8 mouse cellular contexts compared by ENCODE assay signal in genomic region chr9:65196738-65197569, GRCm38 (mm10). TPM values are rescaled to one million over a fixed set of nuclear protein-coding genes. Genes with fewer than 3 reads are reported as not detected.
DNase-seq lines count a peak whose midpoint lies in the region; ATAC-seq and TF ChIP-seq lines count a peak whose summit lies in the region.

No protein-coding gene starts in this region.

- DNase-seq in CD8-positive naive resting alpha-beta T cell, adult 2 months (ENCODE audit: low read depth in 2 of 2, low spot score in 2 of 2) = peak; percentile 94 to 98
- DNase-seq in c-Kit-negative CD71-positive TER-119-positive erythroid progenitor cells, embryonic 14.5 days (ENCODE audit: low read depth, low spot score) = peak; percentile 88
- peak; percentile 95 for DNase-seq in forebrain, embryonic 11.5 days (ENCODE audit: low spot score)
- DNase-seq in kidney, postnatal 25 days = peak; percentile 93 to 96
- DNase-seq in liver, embryonic 14.5 days (ENCODE audit: low read depth in 3 of 3, low spot score in 3 of 3) = peak; percentile 76 to 84 (median 77)
- DNase-seq in neural tube, embryonic 10.5 days (ENCODE audit: extremely low spot score, low spot score) = peak; percentile 90

- H3K36me3 ChIP-seq in forebrain, embryonic 11.5 days (ENCODE audit: control insufficient read depth, insufficient read depth, low read length) = no peaks in the 10 kb centered on the region
- no peaks in the 10 kb centered on the region for H3K36me3 ChIP-seq in heart, embryonic 16.5 days (ENCODE audit: control insufficient read depth, insufficient read depth)
- H3K36me3 ChIP-seq in liver, embryonic 14.5 days (replicated peaks; ENCODE audit: control insufficient read depth, insufficient read depth, low read depth) = no peaks in the 10 kb centered on the region
- no peaks in the 10 kb centered on the region for H3K36me3 ChIP-seq in stomach, embryonic 15.5 days

- H3K9ac ChIP-seq in forebrain, embryonic 11.5 days (ENCODE audit: low read length) = peak overlapping the region; percentile 43; the same call in 1 of the 2 replicates
- H3K9ac ChIP-seq in heart, embryonic 16.5 days (ENCODE audit: low read length) = peak overlapping the region; percentile 69
- peak overlapping the region; percentile 58 for H3K9ac ChIP-seq in liver, embryonic 14.5 days (replicated peaks)
- no peak overlapping the region for H3K9ac ChIP-seq in stomach, embryonic 15.5 days

- WGBS in forebrain, embryonic 11.5 days = 21% methylated on average over 26 of the region's 26 CpGs
- 13% methylated on average over 26 of the region's 26 CpGs for WGBS in heart, embryonic 16.5 days
- 11% methylated on average over 26 of the region's 26 CpGs for WGBS in liver, embryonic 14.5 days (ENCODE audit: insufficient replicate concordance)
- WGBS in stomach, embryonic 15.5 days = 16% methylated on average over 26 of the region's 26 CpGs

- H3K9me3 ChIP-seq in forebrain, embryonic 11.5 days (ENCODE audit: control insufficient read depth, low read length) = no peaks in the 10 kb centered on the region
- H3K9me3 ChIP-seq in heart, embryonic 16.5 days (replicated peaks; ENCODE audit: control insufficient read depth, low read length) = no peaks in the 10 kb centered on the region
- no peaks in the 10 kb centered on the region for H3K9me3 ChIP-seq in liver, embryonic 14.5 days (ENCODE audit: control insufficient read depth, low read length)
- H3K9me3 ChIP-seq in stomach, embryonic 15.5 days = no peaks in the 10 kb centered on the region

- H3K4me3 ChIP-seq in forebrain, embryonic 11.5 days (ENCODE audit: low read depth, low read length) = peak overlapping the region; percentile 11; the same call in 1 of the 2 replicates
- no peak overlapping the region for H3K4me3 ChIP-seq in heart, embryonic 16.5 days (ENCODE audit: low read length)
- H3K4me3 ChIP-seq in liver, embryonic 14.5 days (ENCODE audit: insufficient read depth in 1 of 2, low read depth in 2 of 2, low read length in 2 of 2) = no peak overlapping the region
- 0 out of 2 replicates have a peak overlapping the region, but pooled peaks have one; percentile 6 for H3K4me3 ChIP-seq in stomach, embryonic 15.5 days (replicated peaks)

- H3K4me2 ChIP-seq in forebrain, embryonic 11.5 days (ENCODE audit: low read depth, low read length, severe bottlenecking) = no peak overlapping the region
- H3K4me2 ChIP-seq in heart, embryonic 16.5 days (ENCODE audit: low read depth, low read length) = peak overlapping the region; percentile 34; the same call in 1 of the 2 replicates
- peak overlapping the region; percentile 57 for H3K4me2 ChIP-seq in liver, embryonic 14.5 days (ENCODE audit: low read depth)
- H3K4me2 ChIP-seq in stomach, embryonic 15.5 days = peak overlapping the region; percentile 27; the same call in 1 of the 2 replicates

- peak overlapping the region; percentile 50; the same call in 1 of the 2 replicates for H3K27ac ChIP-seq in forebrain, embryonic 11.5 days (ENCODE audit: low read depth, low read length)
- H3K27ac ChIP-seq in heart, embryonic 16.5 days (ENCODE audit: low read length) = peak overlapping the region; percentile 96
- H3K27ac ChIP-seq in liver, embryonic 14.5 days = peak overlapping the region; percentile 90
- peak overlapping the region; percentile 91 for H3K27ac ChIP-seq in stomach, embryonic 15.5 days

- 0 out of 2 replicates have a peak, but pooled peaks have one; percentile 1 for TF ChIP-seq EP300 in liver, embryonic 14.5 days (IDR thresholded peaks at IDR 0.05; ENCODE audit: low read depth)

- peak; percentile 77 for ATAC-seq in forebrain, embryonic 11.5 days (replicated peaks; ENCODE audit: low FRiP score)
- ATAC-seq in heart, embryonic 16.5 days (replicated peaks; ENCODE audit: extremely low read depth, insufficient read depth, low FRiP score) = peak; percentile 78
- ATAC-seq in liver, embryonic 14.5 days (ENCODE audit: insufficient read depth) = peak; percentile 72
- ATAC-seq in stomach, embryonic 15.5 days (ENCODE audit: insufficient read depth, low FRiP score, low read depth) = peak; percentile 70

- TF ChIP-seq CTCF in liver, embryonic 14.5 days (IDR thresholded peaks at IDR 0.05; ENCODE audit: low read depth) = peak; percentile 91

- no peaks in the 10 kb centered on the region for H3K27me3 ChIP-seq in forebrain, embryonic 11.5 days (ENCODE audit: control insufficient read depth, insufficient read depth, low read length)
- H3K27me3 ChIP-seq in heart, embryonic 16.5 days (ENCODE audit: control insufficient read depth, insufficient read depth, low read length) = no peaks in the 10 kb centered on the region
- H3K27me3 ChIP-seq in liver, embryonic 14.5 days (ENCODE audit: control insufficient read depth, insufficient read depth, low read length) = no peaks in the 10 kb centered on the region
- H3K27me3 ChIP-seq in stomach, embryonic 15.5 days (replicated peaks) = no peaks in the 10 kb centered on the region

- H3K4me1 ChIP-seq in forebrain, embryonic 11.5 days (replicated peaks; ENCODE audit: control insufficient read depth, insufficient read depth, low read length) = peaks cover 9% of the 10 kb centered on the region
- H3K4me1 ChIP-seq in heart, embryonic 16.5 days (ENCODE audit: control insufficient read depth, insufficient read depth, low read length) = peaks cover 25% of the 10 kb centered on the region
- H3K4me1 ChIP-seq in liver, embryonic 14.5 days (replicated peaks; ENCODE audit: control insufficient read depth in 2 of 2, insufficient read depth in 2 of 2, low read length in 1 of 2) = peaks cover 35 to 53% of the 10 kb centered on the region in 2 experiments
- H3K4me1 ChIP-seq in stomach, embryonic 15.5 days = peaks cover 26% of the 10 kb centered on the region

RNA-seq across cellular contexts. Expression of gene Parp16, which starts 1.8 kb away (rescaled TPM):
- 5.4 and 6.6 TPM in 2 replicates for polyA plus RNA-seq in forebrain, embryonic 11.5 days (2014; fragmentation: Nextera tagmentation; extraction: Ambion mirVana)
- 5.4 and 6.5 TPM in 2 replicates for polyA plus RNA-seq in heart, embryonic 16.5 days (2015; fragmentation: Nextera tagmentation; extraction: Ambion mirVana)
- 4.9 and 5.7 TPM in 2 replicates for polyA plus RNA-seq in liver, embryonic 14.5 days (2012; rRNA removed)
- 7.2 and 9.3 TPM in 2 replicates for polyA plus RNA-seq in liver, embryonic 14.5 days (2014; fragmentation: Nextera tagmentation; extraction: Ambion mirVana)
- polyA plus RNA-seq in stomach, embryonic 15.5 days (2015; fragmentation: Nextera tagmentation; extraction: Ambion mirVana) = 8.5 and 9.1 TPM in 2 replicates

RNA-seq across cellular contexts. Expression of gene Igdcc3, which starts 56.0 kb away (rescaled TPM):
- polyA plus RNA-seq in forebrain, embryonic 11.5 days (2014; fragmentation: Nextera tagmentation; extraction: Ambion mirVana) = 81.2 and 83.8 TPM in 2 replicates
- polyA plus RNA-seq in heart, embryonic 16.5 days (2015; fragmentation: Nextera tagmentation; extraction: Ambion mirVana) = 0.17 and 0.30 TPM in 2 replicates
- polyA plus RNA-seq in liver, embryonic 14.5 days (2012; rRNA removed) = 0.06 and 0.10 TPM in 2 replicates
- polyA plus RNA-seq in liver, embryonic 14.5 days (2014; fragmentation: Nextera tagmentation; extraction: Ambion mirVana) = 0.06 and 0.13 TPM in 2 replicates
- polyA plus RNA-seq in stomach, embryonic 15.5 days (2015; fragmentation: Nextera tagmentation; extraction: Ambion mirVana) = 1.5 TPM in 2 replicates

Comparison
In these comparisons a context has a peak if more than half of its experiments do, and no peak if none do; other contexts are left out.
1. H3K4me3 ChIP-seq: peak in forebrain, embryonic 11.5 days (single experiment) and stomach, embryonic 15.5 days (single experiment); none in heart, embryonic 16.5 days (single experiment) and liver, embryonic 14.5 days (0 of 2).
2. RNA of gene Igdcc3, which starts 56.0 kb away (polyA plus RNA-seq): 81.2 to 83.8 TPM in forebrain, embryonic 11.5 days; 1.5 TPM in stomach, embryonic 15.5 days, 0.17 to 0.30 TPM in heart, embryonic 16.5 days and 0.06 to 0.13 TPM in liver, embryonic 14.5 days; every median in the first group is over 10 times any median in the second.
3. Peak in every context shown above with its lines, with median percentiles within 50 percentile points of each other: DNase-seq, ATAC-seq and H3K27ac ChIP-seq.